Mouse (Mus musculus): ENCODE data around the gene Szt2. TPM values are rescaled to one million over a fixed set of nuclear protein-coding genes. Genes with fewer than 3 reads are reported as not detected.

Gene Szt2
- 11.3 and 11.6 TPM in 2 replicates for polyA plus RNA-seq (2014; fragmentation: Nextera tagmentation; extraction: Ambion mirVana)

DNA sequence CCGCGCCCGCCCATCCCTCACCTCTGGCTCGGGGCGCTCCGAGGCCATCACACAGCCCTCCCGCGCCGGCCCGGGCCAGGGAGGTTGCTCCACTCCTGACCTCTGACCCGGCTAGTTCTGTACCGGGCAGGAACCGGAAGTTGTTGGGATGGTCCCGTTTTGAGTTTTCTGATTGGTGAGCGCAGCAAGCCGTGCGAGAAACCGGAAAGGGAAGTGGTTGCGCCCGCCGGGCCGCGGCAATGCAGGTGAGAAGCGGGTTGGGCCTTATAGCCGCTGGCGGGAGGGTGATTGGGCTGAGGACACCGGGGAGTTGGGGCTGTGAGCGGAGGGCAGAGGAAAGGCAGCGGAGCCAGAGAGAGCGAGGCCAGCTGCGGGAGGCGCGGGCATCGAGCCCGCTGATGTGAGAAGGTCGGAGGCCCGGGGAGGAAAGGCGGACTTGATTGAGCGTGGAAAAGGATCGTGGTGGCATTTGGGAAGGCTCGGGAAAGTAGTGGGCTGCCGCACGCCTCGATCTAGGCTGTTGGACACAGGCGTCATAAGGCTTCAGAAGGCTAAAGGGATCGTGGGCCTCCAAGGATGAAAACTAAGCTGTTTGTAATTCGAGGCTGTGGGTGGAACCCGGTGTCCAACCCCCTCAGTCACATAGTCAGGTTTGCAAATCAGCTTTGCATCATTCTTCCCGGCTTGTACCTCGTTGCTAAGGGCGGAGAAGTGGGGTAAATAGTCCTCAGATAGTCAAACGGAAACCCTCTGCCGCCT, at the start of gene Szt2, which contains the start of gene Med8:
TSS of gene Szt2 (minus strand) at position 132 of the 759 bp plus-strand sequence.
TSS of gene Med8 (plus strand) at position 196 of the 759 bp plus-strand sequence.
- ATAC-seq (ENCODE audit: insufficient read depth, low FRiP score, low TSS enrichment) (peak; percentile 96), DNase-seq (ENCODE audit: low spot score) (peak; percentile 89)
- H3K4me3 ChIP-seq (ENCODE audit: low read depth, low read length), result peak within 1 kb of the TSS; percentile 81
- H3K27me3 ChIP-seq (ENCODE audit: control insufficient read depth, insufficient read depth, low read length), result no peaks in the 10 kb centered on the region
- no peaks in the 10 kb centered on the region for H3K9me3 ChIP-seq (ENCODE audit: control insufficient read depth, low read length)
- H3K36me3 ChIP-seq (ENCODE audit: control insufficient read depth, insufficient read depth, low read length), result peaks cover 12% of the 10 kb centered on the region
- peak within 1 kb of the TSS; percentile 77 for H3K9ac ChIP-seq (ENCODE audit: low read length)
- H3K4me2 ChIP-seq (ENCODE audit: low read depth), result peak within 1 kb of the TSS; percentile 89
- peaks cover 9% of the 10 kb centered on the region for H3K4me1 ChIP-seq (ENCODE audit: control insufficient read depth, insufficient read depth, low read length)
- H3K27ac ChIP-seq (ENCODE audit: low read depth, low read length), result no peak within 1 kb of the TSS; the same call in 1 of the 2 replicates
- under 1% methylated on average over 52 of the region's 53 CpGs for WGBS

DNA sequence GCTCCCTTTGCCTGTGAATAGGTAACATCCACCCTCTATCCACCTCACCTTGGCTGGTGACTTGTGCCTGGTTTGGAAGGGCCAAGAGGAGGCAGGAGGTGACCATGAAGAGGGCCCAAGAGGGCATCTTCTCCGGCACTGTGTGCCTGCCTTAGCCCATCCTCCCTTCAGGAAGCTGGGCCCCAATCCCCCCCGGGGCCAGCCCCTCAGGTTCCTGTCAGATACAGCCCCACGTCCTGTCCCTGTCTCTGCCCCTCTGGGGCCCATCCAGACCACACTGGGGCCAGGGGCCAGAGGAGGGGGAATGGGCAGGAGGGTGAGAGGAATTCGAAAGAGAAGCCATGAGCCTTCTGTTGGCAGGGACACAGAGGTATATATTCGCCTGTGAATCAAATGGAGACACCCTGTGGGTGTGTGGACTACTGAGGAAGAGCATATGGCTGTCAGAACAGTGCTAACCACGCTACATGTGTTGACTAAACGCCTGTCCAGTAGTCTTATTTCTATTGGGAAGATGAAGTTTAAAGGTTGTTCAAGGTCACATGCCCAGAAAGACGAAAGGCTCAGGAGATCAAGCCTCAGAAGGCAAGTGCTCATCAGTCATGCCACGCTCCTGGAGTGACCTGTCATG, 48.4 kb upstream of the Szt2 start, which contains the start of gene Mpl:
TSS of gene Mpl (minus strand) at position 169 of the 631 bp plus-strand sequence.
- H3K9me3 ChIP-seq (ENCODE audit: control insufficient read depth, low read length), result no peaks in the 10 kb centered on the region
- H3K4me3 ChIP-seq (ENCODE audit: low read depth, low read length), result no peak within 1 kb of the TSS
- H3K27ac ChIP-seq (ENCODE audit: low read depth, low read length), result no peak within 1 kb of the TSS
- DNase-seq (ENCODE audit: low spot score) (no peak), ATAC-seq (ENCODE audit: insufficient read depth, low FRiP score, low TSS enrichment) (no peak)
- WGBS, result 65% methylated on average over 9 of the region's 9 CpGs
- H3K36me3 ChIP-seq (ENCODE audit: control insufficient read depth, insufficient read depth, low read length), result no peaks in the 10 kb centered on the region
- H3K4me2 ChIP-seq (ENCODE audit: low read depth), result no peak within 1 kb of the TSS
- H3K27me3 ChIP-seq (ENCODE audit: control insufficient read depth, insufficient read depth, low read length), result no peaks in the 10 kb centered on the region
- H3K9ac ChIP-seq (ENCODE audit: low read length), result no peak within 1 kb of the TSS
- no peaks in the 10 kb centered on the region for H3K4me1 ChIP-seq (ENCODE audit: control insufficient read depth, insufficient read depth, low read length)

DNA sequence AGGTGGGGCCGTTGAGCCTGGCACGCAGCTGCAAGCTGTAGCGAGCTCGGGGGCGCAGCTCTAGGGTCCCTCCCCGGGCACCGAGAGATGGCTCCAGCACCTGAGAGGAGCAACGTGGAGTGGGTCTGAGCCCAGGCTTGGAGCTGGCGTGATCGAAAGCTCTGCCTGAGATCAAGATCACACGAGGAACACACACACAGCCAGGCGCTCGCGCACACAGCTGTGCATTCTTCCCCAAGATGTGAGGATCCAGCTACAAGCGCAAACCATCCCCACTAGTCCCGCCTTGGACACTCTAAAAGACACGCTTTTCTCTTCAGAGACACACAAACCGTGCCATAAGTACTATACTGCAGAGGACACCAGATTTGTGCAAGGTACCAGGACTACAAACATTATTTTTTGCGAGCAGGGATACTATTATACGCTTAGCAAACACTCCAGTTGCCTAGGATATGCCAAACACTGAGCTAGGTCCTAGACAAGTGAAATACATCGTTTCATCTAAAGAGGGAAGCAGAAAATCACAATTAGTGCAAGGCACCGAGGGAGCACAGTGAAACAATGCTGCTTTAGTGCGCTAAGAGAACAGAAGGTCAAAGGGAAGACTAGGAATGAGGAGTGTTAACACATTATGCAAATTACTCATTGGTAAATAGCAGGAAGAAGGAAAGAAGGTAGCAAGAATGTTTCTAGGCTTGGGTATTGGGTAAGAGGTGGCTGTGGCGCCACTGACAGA, 37.5 kb upstream of the Szt2 start:
- Histone ChIP-seq H3K4me2 (ENCODE audit: low read depth) (peak overlapping the region; percentile 68), H3K27me3 (ENCODE audit: control insufficient read depth, insufficient read depth, low read length) (no peaks in the 10 kb centered on the region), H3K9me3 (ENCODE audit: control insufficient read depth, low read length) (no peaks in the 10 kb centered on the region), H3K9ac (ENCODE audit: low read length) (peak overlapping the region; percentile 58), H3K36me3 (ENCODE audit: control insufficient read depth, insufficient read depth, low read length) (no peaks in the 10 kb centered on the region), H3K4me3 (ENCODE audit: low read depth, low read length) (peak overlapping the region; percentile 30), H3K27ac (ENCODE audit: low read depth, low read length) (no peak overlapping the region), H3K4me1 (ENCODE audit: control insufficient read depth, insufficient read depth, low read length) (peaks cover 10% of the 10 kb centered on the region)
- 20% methylated on average over 24 of the region's 24 CpGs for WGBS
- peak; percentile 48; the same call in 1 of the 2 replicates for ATAC-seq (ENCODE audit: insufficient read depth, low FRiP score, low TSS enrichment)
- DNase-seq (ENCODE audit: low spot score), result peak; percentile 45

DNA sequence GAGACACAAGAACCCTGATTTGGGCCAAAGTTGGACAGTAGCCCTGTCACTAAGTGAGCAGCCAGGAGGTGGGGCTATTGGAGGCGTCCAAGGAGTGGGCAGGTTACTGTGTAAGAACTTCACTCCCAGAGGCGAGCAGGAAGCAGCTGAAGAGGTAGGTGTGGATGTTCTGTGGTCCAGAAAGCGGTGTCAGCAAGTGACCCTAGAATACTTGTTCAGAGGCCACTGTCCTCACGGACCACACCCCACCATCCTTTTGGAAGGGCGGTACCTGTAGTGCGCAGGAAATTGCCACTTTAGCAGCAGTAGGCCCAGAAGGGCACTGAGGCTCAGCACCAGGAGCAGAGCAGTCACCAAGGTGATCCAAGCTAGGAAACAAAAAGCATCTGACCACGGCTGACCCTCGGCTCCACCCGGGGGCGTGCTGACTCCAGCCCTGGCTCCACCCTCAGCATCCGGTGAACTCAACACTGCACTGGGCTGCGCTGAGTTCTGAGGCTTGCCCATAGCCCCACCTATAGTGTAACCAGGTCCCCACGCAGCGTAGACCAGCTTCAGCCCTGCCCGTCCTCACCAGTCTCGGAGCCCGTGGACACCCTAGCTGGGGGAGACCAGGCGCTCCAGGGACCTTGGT, 36.8 kb upstream of the Szt2 start:
- Histone ChIP-seq H3K9me3 (ENCODE audit: control insufficient read depth, low read length) (no peaks in the 10 kb centered on the region), H3K27me3 (ENCODE audit: control insufficient read depth, insufficient read depth, low read length) (no peaks in the 10 kb centered on the region), H3K4me3 (ENCODE audit: low read depth, low read length) (peak overlapping the region; percentile 30), H3K4me1 (ENCODE audit: control insufficient read depth, insufficient read depth, low read length) (peaks cover 10% of the 10 kb centered on the region), H3K27ac (ENCODE audit: low read depth, low read length) (no peak overlapping the region), H3K9ac (ENCODE audit: low read length) (peak overlapping the region; percentile 58), H3K4me2 (ENCODE audit: low read depth) (peak overlapping the region; percentile 68), H3K36me3 (ENCODE audit: control insufficient read depth, insufficient read depth, low read length) (no peaks in the 10 kb centered on the region)
- 17% methylated on average over 18 of the region's 18 CpGs for WGBS
- peak; percentile 70 for ATAC-seq (ENCODE audit: insufficient read depth, low FRiP score, low TSS enrichment)
- peak; percentile 51 for DNase-seq (ENCODE audit: low spot score)

DNA sequence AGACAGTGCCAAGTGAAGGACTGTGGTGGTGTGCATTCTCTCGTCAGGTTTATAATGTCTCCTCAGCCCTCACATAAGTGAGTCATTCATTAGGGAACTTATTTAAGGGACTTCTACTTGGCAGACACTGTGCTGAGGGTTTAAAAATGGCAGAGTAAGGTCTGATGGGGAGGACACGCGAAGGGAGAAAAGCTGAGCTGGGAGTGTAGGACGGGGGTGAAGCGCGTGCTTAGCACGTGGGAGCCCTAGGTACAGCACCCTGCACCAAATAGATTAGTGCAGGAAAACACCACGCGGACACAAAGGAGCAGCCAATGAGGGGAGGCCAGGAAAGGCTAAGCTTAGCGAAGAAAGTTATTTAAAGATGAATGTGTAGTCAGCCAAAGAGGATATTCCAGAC, 36.0 kb upstream of the Szt2 start:
- no peak overlapping the region for H3K4me2 ChIP-seq (ENCODE audit: low read depth)
- H3K4me1 ChIP-seq (ENCODE audit: control insufficient read depth, insufficient read depth, low read length), result peaks cover 10% of the 10 kb centered on the region
- ATAC-seq (ENCODE audit: insufficient read depth, low FRiP score, low TSS enrichment) (no peak), DNase-seq (ENCODE audit: low spot score) (no peak)
- no peak overlapping the region for H3K4me3 ChIP-seq (ENCODE audit: low read depth, low read length)
- WGBS, result 86% methylated on average over 10 of the region's 10 CpGs
- H3K27ac ChIP-seq (ENCODE audit: low read depth, low read length), result no peak overlapping the region
- no peaks in the 10 kb centered on the region for H3K36me3 ChIP-seq (ENCODE audit: control insufficient read depth, insufficient read depth, low read length)
- no peaks in the 10 kb centered on the region for H3K27me3 ChIP-seq (ENCODE audit: control insufficient read depth, insufficient read depth, low read length)
- H3K9ac ChIP-seq (ENCODE audit: low read length), result no peak overlapping the region
- no peaks in the 10 kb centered on the region for H3K9me3 ChIP-seq (ENCODE audit: control insufficient read depth, low read length)

DNA sequence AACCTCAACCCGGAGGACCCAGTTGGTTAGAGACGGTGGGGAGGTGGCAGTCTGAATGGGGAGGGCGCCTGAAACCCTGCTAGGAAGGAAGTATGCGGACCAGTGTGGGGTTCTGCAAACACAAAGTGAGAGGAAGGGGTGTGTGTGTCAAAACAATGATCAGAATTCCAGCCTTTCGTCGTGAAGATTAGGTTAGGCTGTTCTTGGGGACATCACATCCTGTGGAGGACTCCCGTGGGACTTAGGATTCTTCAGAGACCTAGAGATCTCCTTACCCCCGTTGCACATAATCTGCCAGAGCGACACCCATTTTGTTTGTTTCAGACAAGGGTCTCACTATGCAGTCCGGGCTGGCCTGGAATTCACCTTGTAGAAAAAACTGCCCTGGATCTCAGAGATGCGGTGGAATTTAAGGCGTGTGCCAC, 28.8 kb upstream of the Szt2 start:
- peaks cover 14% of the 10 kb centered on the region for H3K4me1 ChIP-seq (ENCODE audit: control insufficient read depth, insufficient read depth, low read length)
- 8% methylated on average over 12 of the region's 12 CpGs for whole genome bisulfite sequencing

DNA sequence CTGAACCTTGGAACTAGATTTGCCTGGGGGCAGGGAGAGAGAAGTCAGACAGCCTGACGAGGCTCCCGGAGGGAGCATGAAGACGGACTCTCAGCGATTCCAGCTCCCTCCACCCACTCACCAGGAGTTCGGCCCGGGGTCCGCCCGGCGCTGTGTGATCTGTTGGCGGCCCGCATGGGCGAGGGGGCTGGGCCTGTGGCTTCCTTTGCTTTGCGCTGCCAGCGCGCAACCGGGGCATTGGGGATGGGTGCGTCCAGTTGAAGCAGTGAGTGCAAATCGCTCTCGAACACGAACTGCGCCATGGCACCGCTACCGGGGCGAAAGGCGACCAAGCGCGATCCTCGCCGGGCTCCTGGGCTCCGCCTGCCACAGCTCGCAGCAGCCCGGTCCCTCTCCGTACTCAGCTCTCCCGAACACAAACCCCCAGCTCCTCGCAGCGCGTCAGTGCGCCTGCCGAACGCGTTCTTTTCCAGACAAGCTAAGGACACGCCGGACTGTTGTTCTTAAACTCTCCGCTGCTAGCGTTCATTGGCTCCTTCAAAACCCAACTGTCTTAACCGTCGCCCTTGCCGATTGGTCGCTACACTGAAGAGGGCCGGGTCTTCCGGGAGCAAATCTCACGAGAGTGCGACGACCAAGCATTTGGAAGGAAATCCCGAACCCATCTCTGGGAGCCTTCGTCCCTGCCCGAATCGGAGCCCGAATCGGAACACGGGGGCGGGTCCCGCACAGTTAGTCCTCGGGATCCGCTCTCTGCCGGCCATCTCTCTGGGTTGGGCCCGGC, 27.9 kb upstream of the Szt2 start, which contains the start of gene Cdc20:
TSS of gene Cdc20 (minus strand) at position 533 of the 784 bp plus-strand sequence.
- H3K4me2 ChIP-seq (ENCODE audit: low read depth), result peak within 1 kb of the TSS; percentile 88
- no peaks in the 10 kb centered on the region for H3K27me3 ChIP-seq (ENCODE audit: control insufficient read depth, insufficient read depth, low read length)
- peaks cover 8% of the 10 kb centered on the region; the same call in 1 of the 2 replicates for H3K36me3 ChIP-seq (ENCODE audit: control insufficient read depth, insufficient read depth, low read length)
- peak within 1 kb of the TSS; percentile 79 for H3K9ac ChIP-seq (ENCODE audit: low read length)
- H3K27ac ChIP-seq (ENCODE audit: low read depth, low read length), result peak within 1 kb of the TSS; percentile 79
- H3K4me1 ChIP-seq (ENCODE audit: control insufficient read depth, insufficient read depth, low read length), result peaks cover 14% of the 10 kb centered on the region
- DNase-seq (ENCODE audit: low spot score) (peak; percentile 93), ATAC-seq (ENCODE audit: insufficient read depth, low FRiP score, low TSS enrichment) (peak; percentile 96)
- under 1% methylated on average over 66 of the region's 67 CpGs for WGBS
- H3K9me3 ChIP-seq (ENCODE audit: control insufficient read depth, low read length), result no peaks in the 10 kb centered on the region
- H3K4me3 ChIP-seq (ENCODE audit: low read depth, low read length), result peak within 1 kb of the TSS; percentile 70

More for the DNA sequence above, 28.8 kb upstream of the Szt2 start:
- H3K4me3 ChIP-seq (ENCODE audit: low read depth, low read length), result peak overlapping the region; percentile 70
- peak overlapping the region; percentile 77 for H3K9ac ChIP-seq (ENCODE audit: low read length)
- H3K27ac ChIP-seq (ENCODE audit: low read depth, low read length), result peak overlapping the region; percentile 79
- DNase-seq (ENCODE audit: low spot score) (peak; percentile 41), ATAC-seq (ENCODE audit: insufficient read depth, low FRiP score, low TSS enrichment) (no peak)
- peak overlapping the region; percentile 88 for H3K4me2 ChIP-seq (ENCODE audit: low read depth)
- H3K36me3 ChIP-seq (ENCODE audit: control insufficient read depth, insufficient read depth, low read length), result peaks cover 6% of the 10 kb centered on the region; the same call in 1 of the 2 replicates
- no peaks in the 10 kb centered on the region for H3K9me3 ChIP-seq (ENCODE audit: control insufficient read depth, low read length)
- no peaks in the 10 kb centered on the region for H3K27me3 ChIP-seq (ENCODE audit: control insufficient read depth, insufficient read depth, low read length)

All from neural tube, embryonic 11.5 days (tissue).